Mouse (Mus musculus) midbrain, embryonic 16.5 days (tissue): ENCODE measurements around the gene Fuz. TPM values are rescaled to one million over a fixed set of nuclear protein-coding genes. Genes with fewer than 3 reads are reported as not detected.
A peak's percentile ranks its signal among the peaks of the same experiment; 100 is the strongest.

ENCODE experiments used
- ATAC-seq: fragments of 200-750 bp; cut with Nextera tagmentation; 2 replicates; pipeline ENCODE4 v1.8.0; 2017; ENCODE audit warnings: moderate TSS enrichment
- H3K27ac ChIP-seq: fragments of 300-500 bp; sonication (generic); 2 replicates; pipeline ENCODE4 v1.5.1; 2014; ENCODE audit warnings: mild to moderate bottlenecking, low read length, mixed read lengths
- H3K27me3 ChIP-seq: fragments of 300-500 bp; sonication (generic); 2 replicates; pipeline ENCODE4 v1.6.1; 2014; ENCODE audit warnings: low read depth, low read length, mixed read lengths; ENCODE audit not compliant: control insufficient read depth, insufficient read depth
- H3K36me3 ChIP-seq: fragments of 300-500 bp; sonication (generic); 2 replicates; pipeline ENCODE4 v1.6.1; 2014; ENCODE audit warnings: mild to moderate bottlenecking, low read length, moderate library complexity, mixed read lengths; ENCODE audit not compliant: control insufficient read depth, insufficient read depth
- H3K4me1 ChIP-seq: fragments of 300-500 bp; sonication (generic); 2 replicates; pipeline ENCODE4 v1.6.1; 2014; ENCODE audit warnings: mild to moderate bottlenecking, low read length, mixed read lengths; ENCODE audit not compliant: control insufficient read depth, insufficient read depth
- H3K4me2 ChIP-seq: fragments of 300-500 bp; sonication (generic); 2 replicates; pipeline ENCODE4 v1.6.1; 2014; ENCODE audit warnings: mild to moderate bottlenecking, low read length, mixed read lengths
- H3K4me3 ChIP-seq: fragments of 300-500 bp; sonication (generic); 2 replicates; pipeline ENCODE4 v1.5.1; 2014; ENCODE audit warnings: low read depth, mild to moderate bottlenecking, low read length, moderate library complexity, mixed read lengths
- H3K9ac ChIP-seq: fragments of 300-500 bp; sonication (generic); 2 replicates; pipeline ENCODE4 v1.6.1; 2014; ENCODE audit warnings: low read depth, low read length, mixed read lengths
- H3K9me3 ChIP-seq: fragments of 300-500 bp; sonication (generic); replicated peaks from 2 replicates; pipeline ENCODE4 v1.6.1; 2014; ENCODE audit warnings: mild to moderate bottlenecking, low read length, mixed read lengths; ENCODE audit not compliant: control insufficient read depth, poor library complexity, severe bottlenecking
- WGBS: fragments of 180-500 bp; shearing (Covaris S2); extraction: QIAGEN DNeasy Blood & Tissue Kit; methylation state at CpG from one replicate; pipeline ENCODE4 v1.1.7; 2014; 5-methylcytosine and 5-hydroxymethylcytosine counted together
- polyA plus RNA-seq: library from polyadenylated mRNA; unstranded; fragments of >200 nt; fragmentation: Nextera tagmentation; extraction: Ambion mirVana; gene quantifications from 2 replicates; pipeline ENCODE4 v1.2.1, GENCODE M21; 2015

The Fuz gene
- polyA plus RNA-seq, 1 experiment from 2014 or later: 20.0 TPM

DNA sequence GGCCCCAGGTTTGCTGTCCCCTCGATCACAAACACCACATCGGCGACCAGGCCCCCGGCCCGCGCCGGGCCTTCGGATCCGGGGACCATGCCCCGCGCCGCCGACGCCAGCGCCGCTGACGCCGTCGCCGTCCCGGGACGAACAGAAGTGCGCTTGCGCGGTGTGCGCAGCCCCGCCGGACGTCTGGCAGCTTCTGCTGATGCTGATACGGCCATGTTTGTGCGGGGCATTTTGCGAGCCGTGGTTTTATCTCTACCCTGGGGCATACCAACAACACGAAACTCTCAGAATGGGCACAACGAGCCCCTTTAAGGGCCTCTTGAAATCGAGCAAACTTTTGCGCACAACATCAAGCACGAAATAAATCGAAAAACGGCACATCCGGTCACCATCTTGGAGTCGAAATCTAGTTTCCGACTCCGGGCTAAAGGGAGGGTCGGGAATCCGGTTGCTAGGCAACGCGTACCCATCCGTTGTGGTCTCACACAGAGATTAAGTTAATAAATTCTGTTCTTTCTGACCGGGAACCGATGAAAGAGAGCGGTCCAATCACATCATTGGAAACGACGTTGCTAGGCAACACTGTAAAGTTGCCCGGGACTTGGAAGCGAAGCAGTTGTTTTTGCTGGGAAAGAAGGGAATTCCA lies 3.5 kb upstream of the Fuz start, which contains the start of gene Med25:
Med25 (minus strand) TSS at position 437 of the 646 bp plus-strand sequence.
- Histone ChIP-seq H3K4me2 (peak within 1 kb of the TSS; percentile 96), H3K27ac (peak within 1 kb of the TSS; percentile 93), H3K4me3 (peak within 1 kb of the TSS; percentile 75), H3K9me3 (no peaks in the 10 kb centered on the region), H3K4me1 (peaks cover 51% of the 10 kb centered on the region), H3K27me3 (no peaks in the 10 kb centered on the region), H3K9ac (peak within 1 kb of the TSS; percentile 91), H3K36me3 (0 out of 2 replicates have a peak, but pooled peaks cover 2% of the 10 kb centered on the region)
- under 1% methylated on average over 55 of the region's 56 CpGs for WGBS
- ATAC-seq: peak; percentile 73

DNA sequence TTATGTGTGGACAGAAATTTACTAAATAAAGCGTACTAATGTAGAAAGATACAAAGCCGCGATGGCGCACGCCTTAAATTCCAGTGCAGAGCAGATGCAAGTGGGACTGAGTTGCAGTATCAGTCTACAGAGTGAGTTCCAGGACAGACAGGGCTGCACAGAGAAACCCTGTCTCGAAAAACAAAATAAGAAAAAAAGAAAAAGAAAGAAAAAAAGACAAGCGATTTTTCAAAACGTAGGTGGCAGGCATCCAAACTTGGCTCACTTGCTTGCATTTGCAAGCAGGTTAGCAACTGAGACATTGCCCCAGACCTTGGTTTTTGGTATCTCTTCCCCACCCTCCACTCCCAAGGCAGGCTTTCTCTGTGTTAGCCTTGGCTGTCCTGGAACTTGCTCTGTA lies 2.7 kb upstream of the Fuz start:
- 5% methylated on average over 8 of the region's 8 CpGs for WGBS
- peak overlapping the region; percentile 93 for H3K27ac ChIP-seq
- ATAC-seq: no peak
- no peaks in the 10 kb centered on the region for H3K9me3 ChIP-seq
- H3K27me3 ChIP-seq: no peaks in the 10 kb centered on the region
- H3K4me1 ChIP-seq: peaks cover 53% of the 10 kb centered on the region
- 0 out of 2 replicates have a peak, but pooled peaks cover 2% of the 10 kb centered on the region for H3K36me3 ChIP-seq
- 0 out of 2 replicates have a peak overlapping the region, but pooled peaks have one; percentile 39 for H3K9ac ChIP-seq
- H3K4me3 ChIP-seq: peak overlapping the region; percentile 27
- peak overlapping the region; percentile 56 for H3K4me2 ChIP-seq

DNA sequence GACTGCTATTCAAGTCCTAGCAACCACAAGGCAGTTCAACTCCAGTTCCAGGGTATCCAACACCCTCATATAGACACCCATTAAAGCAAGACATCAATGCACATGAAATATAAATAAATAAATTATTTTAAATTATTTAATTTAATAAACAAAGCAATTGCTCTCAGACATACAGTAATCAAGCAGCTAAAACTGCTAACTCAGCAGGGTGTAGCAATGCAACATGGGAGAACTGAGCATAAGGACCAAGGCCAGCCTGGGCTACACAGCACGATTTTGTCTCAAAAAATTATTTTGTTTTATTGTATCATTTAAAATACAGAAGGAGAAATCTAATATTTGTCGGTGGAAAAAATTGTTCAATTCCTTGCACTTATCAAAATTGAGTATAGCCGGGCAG lies 1.7 kb upstream of the Fuz start:
- H3K36me3 ChIP-seq: peaks cover under 1% of the 10 kb centered on the region; the same call in 1 of the 2 replicates
- H3K4me1 ChIP-seq: peaks cover 58% of the 10 kb centered on the region
- H3K9ac ChIP-seq: no peak overlapping the region
- no peak overlapping the region for H3K4me3 ChIP-seq
- no peak for ATAC-seq
- H3K27me3 ChIP-seq: no peaks in the 10 kb centered on the region
- no peak overlapping the region for H3K4me2 ChIP-seq
- WGBS: 89% methylated on average over 3 of the region's 3 CpGs
- peak overlapping the region; percentile 93 for H3K27ac ChIP-seq
- no peaks in the 10 kb centered on the region for H3K9me3 ChIP-seq

DNA sequence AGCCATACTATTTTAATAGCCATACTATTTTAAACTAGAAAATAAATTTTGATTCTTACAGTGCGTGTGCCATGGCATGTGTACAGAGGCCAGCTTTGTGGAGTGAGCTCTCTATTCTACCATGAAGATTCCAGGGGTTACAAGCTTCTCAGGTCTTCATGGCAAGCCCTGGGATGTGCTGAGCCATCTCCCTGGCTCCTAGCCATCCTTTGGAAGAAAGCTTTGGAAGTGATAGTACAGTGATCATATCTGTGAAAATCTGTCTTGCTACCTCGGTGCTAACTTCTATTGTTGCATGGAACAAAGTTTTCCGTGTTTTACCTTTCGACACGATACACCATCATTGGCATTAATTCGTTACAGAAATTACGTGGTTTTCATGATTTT lies 680 bp upstream of the Fuz start:
- H3K9me3 ChIP-seq: no peaks in the 10 kb centered on the region
- H3K9ac ChIP-seq: peak overlapping the region; percentile 42; the same call in 1 of the 2 replicates
- H3K4me3 ChIP-seq: peak overlapping the region; percentile 59
- H3K4me1 ChIP-seq: peaks cover 53% of the 10 kb centered on the region
- H3K27me3 ChIP-seq: no peaks in the 10 kb centered on the region
- peak overlapping the region; percentile 66 for H3K4me2 ChIP-seq
- 18% methylated on average over 7 of the region's 7 CpGs for WGBS
- peak overlapping the region; percentile 93 for H3K27ac ChIP-seq
- peaks cover 5% of the 10 kb centered on the region; the same call in 1 of the 2 replicates for H3K36me3 ChIP-seq
- no peak for ATAC-seq

DNA sequence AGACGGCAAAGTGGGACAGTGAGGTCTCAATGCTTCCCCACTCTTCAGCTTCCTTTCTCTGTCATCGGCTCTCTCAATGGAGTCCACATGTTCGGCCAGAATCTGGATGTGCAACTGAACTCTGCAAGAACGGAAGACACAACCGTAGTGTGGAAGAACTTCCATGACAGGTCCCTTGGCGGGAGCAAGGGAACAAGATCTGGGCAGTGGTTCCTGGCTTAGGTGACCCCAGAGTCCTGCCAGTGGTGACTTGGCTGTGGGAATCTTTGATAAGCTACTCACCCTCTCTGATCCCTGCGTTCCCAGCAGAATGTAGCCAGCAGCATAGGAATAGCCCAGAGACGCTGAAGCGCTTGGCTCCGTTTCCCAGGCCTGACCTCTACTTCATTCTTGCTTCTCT lies 620 bp downstream of the Fuz start:
- Histone ChIP-seq H3K9me3 (no peaks in the 10 kb centered on the region), H3K9ac (peak overlapping the region; percentile 77), H3K4me1 (peaks cover 43% of the 10 kb centered on the region), H3K36me3 (peaks cover 10% of the 10 kb centered on the region; the same call in 1 of the 2 replicates), H3K4me2 (peak overlapping the region; percentile 66), H3K27me3 (no peaks in the 10 kb centered on the region), H3K4me3 (peak overlapping the region; percentile 59), H3K27ac (peak overlapping the region; percentile 93)
- WGBS: 23% methylated on average over 10 of the region's 10 CpGs
- peak; percentile 0; the same call in 1 of the 2 replicates for ATAC-seq

DNA sequence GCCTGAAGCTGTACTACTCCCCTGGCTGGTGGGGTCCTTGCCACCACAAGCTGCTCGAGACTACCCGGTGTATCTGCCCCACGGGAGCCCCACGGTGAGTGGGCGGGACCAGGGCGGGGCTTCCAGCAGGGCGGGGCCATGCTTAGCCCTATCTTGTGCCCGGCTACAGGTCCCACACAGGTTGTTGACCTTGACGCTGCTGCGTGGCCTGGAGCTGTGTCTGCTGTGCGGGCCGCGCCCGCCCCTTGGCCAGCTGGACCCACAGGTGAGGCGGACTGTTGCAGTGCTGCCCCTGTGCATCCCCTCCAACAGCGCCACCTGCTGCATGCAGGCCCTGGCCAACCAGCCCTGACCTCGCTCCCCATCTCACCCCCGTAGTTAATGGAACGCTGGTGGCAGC lies 2.7 kb downstream of the Fuz start:
- H3K36me3 ChIP-seq: peaks cover 23% of the 10 kb centered on the region
- 0 out of 2 replicates have a peak overlapping the region, but pooled peaks have one; percentile 2 for H3K4me2 ChIP-seq
- H3K9ac ChIP-seq: no peak overlapping the region
- H3K4me1 ChIP-seq: peaks cover 35% of the 10 kb centered on the region
- WGBS: 27% methylated on average over 19 of the region's 19 CpGs
- H3K27me3 ChIP-seq: no peaks in the 10 kb centered on the region
- no peak overlapping the region for H3K27ac ChIP-seq
- no peaks in the 10 kb centered on the region for H3K9me3 ChIP-seq
- ATAC-seq: no peak
- H3K4me3 ChIP-seq: no peak overlapping the region

DNA sequence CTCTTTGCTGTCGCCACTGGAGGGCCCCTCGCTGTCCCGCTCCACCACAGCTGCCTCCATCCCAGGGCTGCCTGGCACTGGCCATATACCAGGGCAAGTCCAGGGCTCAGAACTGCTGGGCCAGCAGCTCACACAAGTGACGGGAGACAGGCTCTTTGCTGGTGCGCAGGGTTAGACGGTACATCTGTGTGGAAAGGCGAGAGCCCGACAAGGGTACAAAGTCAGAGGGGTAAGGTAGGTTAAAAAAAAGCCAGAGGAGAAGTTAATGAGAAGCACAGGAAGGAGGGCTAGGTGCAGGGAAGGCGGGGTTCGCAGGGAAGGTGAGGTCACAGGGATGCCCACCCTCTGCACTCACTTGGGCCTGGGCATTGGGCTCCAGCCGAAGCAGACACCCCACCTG lies 4.8 kb downstream of the Fuz start:
- Histone ChIP-seq H3K4me3 (no peak overlapping the region), H3K27me3 (no peaks in the 10 kb centered on the region), H3K27ac (no peak overlapping the region), H3K4me1 (peaks cover 19% of the 10 kb centered on the region), H3K9ac (no peak overlapping the region), H3K36me3 (peaks cover 43% of the 10 kb centered on the region), H3K4me2 (no peak overlapping the region), H3K9me3 (no peaks in the 10 kb centered on the region)
- no peak for ATAC-seq
- WGBS: 82% methylated on average over 11 of the region's 11 CpGs

DNA sequence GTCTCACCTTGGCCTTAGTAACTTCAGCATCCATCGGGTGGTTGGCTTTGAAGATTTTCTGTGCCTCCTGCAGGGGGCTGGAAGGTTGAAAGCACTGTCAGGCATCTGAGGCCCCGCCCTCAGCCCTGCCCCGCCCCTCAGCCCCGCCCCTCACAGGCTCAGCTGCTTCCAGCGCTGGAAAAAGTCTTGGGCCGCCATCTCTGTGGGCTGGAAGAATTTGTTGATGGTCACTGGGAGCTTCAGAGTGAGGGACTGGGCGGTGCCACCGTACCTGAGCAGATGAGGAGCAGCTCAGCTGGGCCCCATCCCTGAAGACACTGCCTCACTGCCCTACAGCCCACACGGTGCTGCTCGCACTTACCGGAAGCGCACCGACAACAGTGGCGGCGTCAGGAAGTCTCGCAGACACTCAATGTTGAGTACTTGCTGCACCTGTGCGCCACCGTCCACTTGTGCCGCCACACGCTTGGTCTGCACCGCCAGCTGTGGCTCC lies 5.4 kb downstream of the Fuz start:
- Histone ChIP-seq H3K4me3 (no peak overlapping the region), H3K9ac (0 out of 2 replicates have a peak overlapping the region, but pooled peaks have one; percentile 4), H3K27ac (no peak overlapping the region), H3K4me1 (peaks cover 19% of the 10 kb centered on the region), H3K4me2 (peak overlapping the region; percentile 35), H3K9me3 (no peaks in the 10 kb centered on the region), H3K36me3 (peaks cover 49% of the 10 kb centered on the region), H3K27me3 (no peaks in the 10 kb centered on the region)
- 9% methylated on average over 21 of the region's 21 CpGs for WGBS
- no peak for ATAC-seq

DNA sequence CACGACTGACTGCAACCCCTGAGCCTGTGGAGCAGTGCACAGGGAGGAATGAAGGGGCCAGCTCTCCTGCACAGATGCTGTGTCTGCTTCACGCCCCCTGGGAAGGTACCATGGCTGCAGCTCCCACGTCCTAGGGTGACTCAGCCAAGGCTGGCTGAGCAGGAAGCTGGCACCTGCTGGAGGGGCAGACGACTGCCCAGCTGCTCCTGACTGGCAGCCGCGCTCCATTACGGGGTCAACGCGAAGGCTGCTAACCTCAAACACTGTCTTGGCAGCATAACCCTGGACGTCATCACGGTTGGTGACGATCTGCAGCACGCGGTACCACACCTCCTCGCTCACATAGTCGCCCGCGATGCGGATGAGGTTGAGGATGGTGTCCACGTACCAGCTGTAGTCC lies 9.6 kb downstream of the Fuz start:
- H3K27me3 ChIP-seq: no peaks in the 10 kb centered on the region
- peaks cover 3% of the 10 kb centered on the region; the same call in 1 of the 2 replicates for H3K4me1 ChIP-seq
- 95% methylated on average over 20 of the region's 20 CpGs for WGBS
- H3K4me2 ChIP-seq: no peak overlapping the region
- H3K9me3 ChIP-seq: no peaks in the 10 kb centered on the region
- H3K27ac ChIP-seq: no peak overlapping the region
- H3K9ac ChIP-seq: no peak overlapping the region
- no peak overlapping the region for H3K4me3 ChIP-seq
- ATAC-seq: no peak
- peaks cover 68% of the 10 kb centered on the region for H3K36me3 ChIP-seq
